Mouse (Mus musculus) liver, embryonic 12.5 days (tissue): ENCODE data around the gene Manba. TPM values are rescaled to one million over a fixed set of nuclear protein-coding genes. Genes with fewer than 3 reads are reported as not detected.
A peak's percentile ranks its signal among the peaks of the same experiment; 100 is the strongest.

ENCODE experiments used
- ATAC-seq: fragments of 200-750 bp; cut with Nextera tagmentation; 2 replicates; pipeline ENCODE4 v1.8.0; 2017; ENCODE audit warnings: moderate number of reproducible peaks, mild to moderate bottlenecking, moderate library complexity
- H3K27ac ChIP-seq: fragments of 300-500 bp; sonication (generic); 2 replicates; pipeline ENCODE4 v1.5.1; 2016; ENCODE audit warnings: mild to moderate bottlenecking
- H3K27me3 ChIP-seq: fragments of 300-500 bp; sonication (generic); replicated peaks from 2 replicates; pipeline ENCODE4 v1.6.1; 2016; ENCODE audit warnings: mild to moderate bottlenecking, moderate library complexity
- H3K36me3 ChIP-seq: fragments of 300-500 bp; sonication (generic); 2 replicates; pipeline ENCODE4 v1.6.1; 2016; ENCODE audit warnings: mild to moderate bottlenecking, moderate library complexity
- H3K4me1 ChIP-seq: fragments of 300-500 bp; sonication (generic); 2 replicates; pipeline ENCODE4 v1.6.1; 2016
- H3K4me2 ChIP-seq: fragments of 300-500 bp; sonication (generic); 2 replicates; pipeline ENCODE4 v1.6.1; 2016; ENCODE audit warnings: mild to moderate bottlenecking, moderate library complexity
- H3K4me3 ChIP-seq: fragments of 300-500 bp; sonication (generic); 2 replicates; pipeline ENCODE4 v1.5.1; 2016; ENCODE audit warnings: mild to moderate bottlenecking, moderate library complexity
- H3K9ac ChIP-seq: fragments of 300-500 bp; sonication (generic); 2 replicates; pipeline ENCODE4 v1.6.1; 2016; ENCODE audit warnings: mild to moderate bottlenecking, moderate library complexity
- H3K9me3 ChIP-seq: fragments of 300-500 bp; sonication (generic); replicated peaks from 2 replicates; pipeline ENCODE4 v1.6.1; 2016; ENCODE audit warnings: mild to moderate bottlenecking, moderate library complexity
- WGBS: fragments of 180-500 bp; shearing (Covaris S2); methylation state at CpG from one replicate; pipeline ENCODE4 v1.1.7; 2016; ENCODE audit not compliant: insufficient replicate concordance; 5-methylcytosine and 5-hydroxymethylcytosine counted together
- polyA plus RNA-seq: library from polyadenylated mRNA; unstranded; fragments of >200 nt; fragmentation: Nextera tagmentation; extraction: Ambion mirVana; gene quantifications from 2 replicates; pipeline ENCODE4 v1.2.1, GENCODE M21; 2016

Gene Manba
- polyA plus RNA-seq, 1 experiment from 2014 or later, result 7.3 TPM

DNA sequence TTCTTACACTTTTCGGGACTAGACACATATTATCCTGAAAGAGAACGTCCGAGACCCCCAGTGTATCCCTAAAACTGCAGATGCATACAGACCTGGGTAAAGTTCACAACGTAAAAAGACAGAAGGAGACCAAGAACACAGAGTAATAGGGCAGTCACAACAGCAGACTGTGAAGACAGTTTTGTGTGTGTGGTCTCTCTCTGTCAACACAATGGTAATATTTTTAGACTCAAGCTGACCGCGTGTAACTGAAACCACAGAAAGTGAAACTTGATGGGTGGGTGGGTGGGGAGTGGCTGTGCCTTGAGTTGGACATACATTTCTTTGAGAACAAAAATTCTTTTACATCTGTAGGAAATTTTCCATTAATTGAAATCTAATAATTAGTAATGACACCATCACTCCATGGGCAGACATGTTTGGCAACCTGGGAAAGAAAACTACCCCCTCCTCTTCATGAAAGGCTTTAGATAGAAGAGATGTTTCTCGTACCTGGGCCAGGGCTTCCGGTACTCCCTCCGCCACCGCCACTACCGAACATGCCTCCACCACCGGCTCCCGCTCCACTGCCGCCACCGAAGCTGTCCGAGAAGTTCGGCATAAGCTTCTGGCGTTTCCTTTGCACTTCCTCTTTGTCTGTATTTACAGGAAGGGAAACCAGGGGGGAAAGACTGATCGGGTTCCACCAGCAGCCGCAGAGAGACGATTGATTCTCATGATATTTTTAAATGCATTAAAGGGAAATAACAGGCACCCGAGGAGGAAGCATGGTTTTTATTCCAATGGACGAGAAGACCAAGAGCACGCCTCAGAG is 122.5 kb downstream of the Manba start:
- WGBS, result 24% methylated on average over 24 of the region's 24 CpGs
- ATAC-seq, result peak; percentile 50; the same call in 1 of the 2 replicates
- Histone ChIP-seq H3K9ac (peak overlapping the region; percentile 73), H3K4me2 (peak overlapping the region; percentile 75), H3K4me1 (peaks cover 46% of the 10 kb centered on the region), H3K27me3 (no peaks in the 10 kb centered on the region), H3K36me3 (peaks cover 34% of the 10 kb centered on the region), H3K4me3 (peak overlapping the region; percentile 64), H3K9me3 (no peaks in the 10 kb centered on the region), H3K27ac (peak overlapping the region; percentile 31; the same call in 1 of the 2 replicates)

GRCm38 (mm10) chr3:135610221-135610620 is 124.8 kb downstream of the Manba start:
- Histone ChIP-seq H3K9me3 (no peaks in the 10 kb centered on the region), H3K4me2 (no peak overlapping the region), H3K4me1 (peaks cover 31% of the 10 kb centered on the region), H3K36me3 (peaks cover 34% of the 10 kb centered on the region), H3K9ac (no peak overlapping the region), H3K27me3 (no peaks in the 10 kb centered on the region), H3K27ac (no peak overlapping the region), H3K4me3 (no peak overlapping the region)
- WGBS, result 58% methylated on average over 3 of the region's 3 CpGs
- ATAC-seq, result no peak

GRCm38 (mm10) chr3:135614376-135614775 is 129.0 kb downstream of the Manba start:
- H3K27ac ChIP-seq, result no peak overlapping the region
- no peaks in the 10 kb centered on the region for H3K27me3 ChIP-seq
- H3K4me2 ChIP-seq, result no peak overlapping the region
- no peaks in the 10 kb centered on the region for H3K9me3 ChIP-seq
- peaks cover 55% of the 10 kb centered on the region for H3K36me3 ChIP-seq
- no peak for ATAC-seq
- whole genome bisulfite sequencing, result 82% methylated on average over 3 of the region's 3 CpGs
- no peaks in the 10 kb centered on the region for H3K4me1 ChIP-seq
- H3K9ac ChIP-seq, result no peak overlapping the region
- H3K4me3 ChIP-seq, result no peak overlapping the region

DNA sequence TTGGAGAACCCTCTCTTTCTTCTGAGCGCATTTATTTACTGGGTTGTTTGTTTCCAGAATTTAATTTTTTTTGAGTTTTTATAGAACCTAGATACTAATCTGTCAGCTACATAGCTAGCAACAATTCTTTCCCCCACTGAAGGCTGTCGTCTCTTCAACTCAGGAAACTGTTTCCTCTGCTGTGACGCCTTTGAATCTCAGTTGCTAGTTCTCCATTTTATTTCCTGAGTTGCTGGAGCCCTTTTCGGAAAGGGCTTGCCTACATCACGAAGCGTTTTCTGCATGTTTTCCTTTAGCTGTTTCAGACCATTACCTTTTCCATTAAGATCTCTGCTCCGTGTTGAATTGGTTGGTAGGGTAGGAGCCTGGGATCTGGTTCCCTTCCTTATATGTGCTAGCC is 131.3 kb downstream of the Manba start:
- Histone ChIP-seq H3K27ac (no peak overlapping the region), H3K9me3 (no peaks in the 10 kb centered on the region), H3K9ac (no peak overlapping the region), H3K36me3 (peaks cover 55% of the 10 kb centered on the region), H3K27me3 (no peaks in the 10 kb centered on the region), H3K4me2 (no peak overlapping the region), H3K4me3 (no peak overlapping the region), H3K4me1 (no peaks in the 10 kb centered on the region)
- ATAC-seq, result no peak
- WGBS, result 58% methylated on average over 7 of the region's 7 CpGs

Other genes with a start within 250 kb of the Manba start
- gene Bdh2, start 204.4 kb upstream of the Manba start, polyA plus RNA-seq, result 0.49 and 0.61 TPM in 2 replicates
- 0.24 and 0.49 TPM in 2 replicates for gene Slc9b2, start 177.9 kb upstream of the Manba start, polyA plus RNA-seq
- 0.07 and 0.25 TPM in 2 replicates for gene Slc9b1, start 137.6 kb upstream of the Manba start, polyA plus RNA-seq
- 45.4 and 45.7 TPM in 2 replicates for gene Cisd2, start 61.7 kb upstream of the Manba start, polyA plus RNA-seq
- 331 and 332 TPM in 2 replicates for gene Ube2d3, start 47.5 kb upstream of the Manba start, polyA plus RNA-seq
- 18.0 and 18.4 TPM in 2 replicates for gene Nfkb1, start 205.9 kb downstream of the Manba start, polyA plus RNA-seq